ENCODE assay signal across 8 mouse cellular contexts in the genomic region with DNA sequence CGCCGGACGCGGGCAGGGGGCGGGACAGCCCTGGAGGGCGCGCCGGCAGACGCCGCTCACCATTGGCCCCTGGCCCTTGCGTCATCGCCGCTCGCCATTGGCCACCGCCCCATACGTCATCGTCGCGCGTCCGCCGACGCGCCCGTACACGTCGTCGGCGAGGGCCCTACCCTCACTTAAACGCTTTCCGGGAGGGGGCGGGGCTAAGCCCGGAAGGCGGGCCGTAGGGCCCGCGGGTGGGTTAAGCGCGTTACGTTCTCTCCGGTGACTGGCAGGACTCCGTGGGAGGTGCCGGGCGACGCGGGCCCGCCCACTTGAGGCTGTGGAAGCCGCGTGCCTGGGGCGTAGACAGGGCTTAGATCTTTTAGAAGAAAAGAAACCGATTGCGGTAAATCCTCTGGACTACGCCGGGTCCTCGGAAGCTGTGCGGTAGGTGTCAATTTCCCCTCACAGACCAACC. TPM values are rescaled to one million over a fixed set of nuclear protein-coding genes. Genes with fewer than 3 reads are reported as not detected.
DNase-seq lines count a peak whose midpoint lies in the region; ATAC-seq lines count a peak whose summit lies in the region.

No protein-coding gene starts in this region.

- H3K4me2 ChIP-seq in kidney, embryonic 15.5 days, result peak overlapping the region; percentile 90

- peaks cover 52% of the 10 kb centered on the region for H3K36me3 ChIP-seq in heart, embryonic 10.5 days
- peaks cover 62% of the 10 kb centered on the region for H3K36me3 ChIP-seq in kidney, embryonic 15.5 days

- WGBS in heart, embryonic 10.5 days, result under 1% methylated on average over 47 of the region's 56 CpGs
- under 1% methylated on average over 56 of the region's 56 CpGs for WGBS in kidney, embryonic 15.5 days

- peak; percentile 100 for DNase-seq in B cell, adult 2 months
- peak; percentile 99 for DNase-seq in brain, adult 2 months (ENCODE audit: low read depth, low spot score)
- DNase-seq in heart, embryonic 10.5 days (ENCODE audit: low spot score), result peak; percentile 99
- DNase-seq in liver, result peak; percentile 100
- peak; percentile 99 to 100 for DNase-seq in spleen, postnatal 4 days (ENCODE audit: low spot score in 2 of 2)

- H3K4me3 ChIP-seq in heart, embryonic 10.5 days, result peak overlapping the region; percentile 92
- peak overlapping the region; percentile 63 for H3K4me3 ChIP-seq in kidney, embryonic 15.5 days (replicated peaks)

- H3K4me1 ChIP-seq in heart, embryonic 10.5 days, result peaks cover 24% of the 10 kb centered on the region
- peaks cover 32% of the 10 kb centered on the region for H3K4me1 ChIP-seq in kidney, embryonic 15.5 days

- ATAC-seq in erythroblast, adult 5-6 weeks (replicated peaks; ENCODE audit: low FRiP score, poor library complexity, severe bottlenecking), result peak; percentile 93
- peak; percentile 97 for ATAC-seq in kidney, embryonic 15.5 days (replicated peaks; ENCODE audit: low FRiP score)
- ATAC-seq in monocyte, adult 5-6 weeks (replicated peaks; ENCODE audit: insufficient number of reproducible peaks, low FRiP score, low TSS enrichment, poor library complexity, severe bottlenecking), result peak; percentile 93

- peak overlapping the region; percentile 93 for H3K27ac ChIP-seq in heart, embryonic 10.5 days
- H3K27ac ChIP-seq in kidney, embryonic 15.5 days, result peak overlapping the region; percentile 83

- peak overlapping the region; percentile 78 for H3K9ac ChIP-seq in kidney, embryonic 15.5 days

- H3K9me3 ChIP-seq in heart, embryonic 10.5 days, result no peaks in the 10 kb centered on the region
- H3K9me3 ChIP-seq in kidney, embryonic 15.5 days (replicated peaks), result no peaks in the 10 kb centered on the region

- H3K27me3 ChIP-seq in heart, embryonic 10.5 days (ENCODE audit: insufficient read depth, poor library complexity, severe bottlenecking), result no peaks in the 10 kb centered on the region
- no peaks in the 10 kb centered on the region for H3K27me3 ChIP-seq in kidney, embryonic 15.5 days

RNA-seq across cellular contexts. Expression of gene Slc35e1, which starts 0.2 kb away (rescaled TPM):
- 11.3 and 11.9 TPM in 2 replicates for total RNA-seq in erythroblast, adult 5-6 weeks (2015; ENCODE audit: low replicate concordance)
- total RNA-seq in erythroblast, adult 5-6 weeks (2017; ENCODE audit: low replicate concordance), result 18.8 and 21.6 TPM in 2 replicates
- 21.5 and 23.8 TPM in 2 replicates for polyA plus RNA-seq in heart, embryonic 10.5 days (2016; fragmentation: Nextera tagmentation; extraction: Ambion mirVana)
- polyA plus RNA-seq in kidney, embryonic 15.5 days (2015; fragmentation: Nextera tagmentation; extraction: Ambion mirVana), result 18.9 and 21.5 TPM in 2 replicates
- 35.6 to 42.2 TPM (median 39.3 TPM) in 3 replicates for total RNA-seq in monocyte, adult 5-6 weeks (2017)

RNA-seq across cellular contexts. Expression of gene Cherp, which starts 17.6 kb away (rescaled TPM):
- 25.7 and 29.0 TPM in 2 replicates for total RNA-seq in erythroblast, adult 5-6 weeks (2015; ENCODE audit: low replicate concordance)
- total RNA-seq in erythroblast, adult 5-6 weeks (2017; ENCODE audit: low replicate concordance), result 6.0 and 7.7 TPM in 2 replicates
- 75.0 and 83.0 TPM in 2 replicates for polyA plus RNA-seq in heart, embryonic 10.5 days (2016; fragmentation: Nextera tagmentation; extraction: Ambion mirVana)
- 71.5 and 77.2 TPM in 2 replicates for polyA plus RNA-seq in kidney, embryonic 15.5 days (2015; fragmentation: Nextera tagmentation; extraction: Ambion mirVana)
- total RNA-seq in monocyte, adult 5-6 weeks (2017), result 16.7 to 20.2 TPM (median 18.6 TPM) in 3 replicates

RNA-seq across cellular contexts. Expression of gene 1700030K09Rik, which starts 49.0 kb away (rescaled TPM):
- total RNA-seq in erythroblast, adult 5-6 weeks (2015; ENCODE audit: low replicate concordance), result 0.38 and 0.63 TPM in 2 replicates
- total RNA-seq in erythroblast, adult 5-6 weeks (2017; ENCODE audit: low replicate concordance), result 0.60 and 2.4 TPM in 2 replicates
- 9.7 and 12.0 TPM in 2 replicates for polyA plus RNA-seq in heart, embryonic 10.5 days (2016; fragmentation: Nextera tagmentation; extraction: Ambion mirVana)
- 17.0 and 17.3 TPM in 2 replicates for polyA plus RNA-seq in kidney, embryonic 15.5 days (2015; fragmentation: Nextera tagmentation; extraction: Ambion mirVana)
- total RNA-seq in monocyte, adult 5-6 weeks (2017), result 1.2 to 3.6 TPM (median 3.4 TPM) in 3 replicates

RNA-seq across cellular contexts. Expression of gene Calr3, which starts 49.0 kb away (rescaled TPM):
- not detected in 2 replicates for total RNA-seq in erythroblast, adult 5-6 weeks (2015; ENCODE audit: low replicate concordance)
- 0.77 TPM in 1 of 2 replicates, not detected in the other for total RNA-seq in erythroblast, adult 5-6 weeks (2017; ENCODE audit: low replicate concordance)
- 0.84 and 1.7 TPM in 2 replicates for polyA plus RNA-seq in heart, embryonic 10.5 days (2016; fragmentation: Nextera tagmentation; extraction: Ambion mirVana)
- polyA plus RNA-seq in kidney, embryonic 15.5 days (2015; fragmentation: Nextera tagmentation; extraction: Ambion mirVana), result 1.5 and 1.9 TPM in 2 replicates
- total RNA-seq in monocyte, adult 5-6 weeks (2017), result 0.64 TPM in 1 of 3 replicates, not detected in the others

RNA-seq across cellular contexts. Expression of gene Med26, which starts 55.4 kb away (rescaled TPM):
- 4.2 and 4.8 TPM in 2 replicates for total RNA-seq in erythroblast, adult 5-6 weeks (2015; ENCODE audit: low replicate concordance)
- 3.2 and 3.8 TPM in 2 replicates for total RNA-seq in erythroblast, adult 5-6 weeks (2017; ENCODE audit: low replicate concordance)
- 12.7 and 14.9 TPM in 2 replicates for polyA plus RNA-seq in heart, embryonic 10.5 days (2016; fragmentation: Nextera tagmentation; extraction: Ambion mirVana)
- polyA plus RNA-seq in kidney, embryonic 15.5 days (2015; fragmentation: Nextera tagmentation; extraction: Ambion mirVana), result 16.2 and 18.4 TPM in 2 replicates
- total RNA-seq in monocyte, adult 5-6 weeks (2017), result 4.2 to 8.0 TPM (median 4.8 TPM) in 3 replicates

Comparison
In these comparisons a context has a peak if more than half of its experiments do, and no peak if none do; other contexts are left out.
1. Peak in every context shown above with its lines: DNase-seq, ATAC-seq, H3K4me3 ChIP-seq and H3K27ac ChIP-seq.